Mouse (Mus musculus) embryonic fibroblast, embryonic 13.5 days (primary cell): Measurements from ENCODE around the gene Camsap3.

Experiments
- CTCF ChIP-seq: IDR thresholded peaks from 2 replicates; pipeline ENCODE4 v1.5.1; 2011; ENCODE audit warnings: mild to moderate bottlenecking, control low read depth, low read length, moderate library complexity, borderline replicate concordance; ENCODE audit not compliant: insufficient read depth
- POLR2A ChIP-seq: IDR thresholded peaks from 2 replicates; pipeline ENCODE4 v1.6.1; 2011; ENCODE audit warnings: low read depth, mild to moderate bottlenecking, control low read depth, low read length, moderate library complexity

DNA sequence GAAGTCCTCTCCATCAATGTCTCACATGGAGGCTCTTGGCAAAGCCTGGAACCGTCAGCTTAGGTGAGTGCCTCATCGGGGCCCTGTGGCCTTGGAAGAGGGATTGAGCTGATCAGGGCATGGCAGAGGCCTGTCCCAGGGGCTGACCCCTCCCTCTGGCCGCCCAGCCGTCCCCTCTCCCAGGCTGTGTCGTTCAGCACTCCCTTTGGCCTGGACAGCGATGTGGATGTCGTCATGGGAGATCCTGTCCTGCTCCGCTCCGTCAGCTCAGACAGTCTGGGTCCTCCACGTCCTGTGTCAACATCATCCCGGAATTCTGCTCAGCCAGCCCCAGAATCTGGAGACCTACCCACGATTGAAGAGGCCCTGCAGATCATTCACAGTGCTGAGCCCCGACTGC is 16.3 kb downstream of the Camsap3 start:
- TF ChIP-seq CTCF (no peak), POLR2A (no peak)
